Mouse (Mus musculus) bone marrow macrophage, adult 2 months (primary cell): Measurements from ENCODE around the gene Mrps7.

Source experiments
- CTCF ChIP-seq: IDR thresholded peaks from 2 replicates; pipeline ENCODE4 v1.5.1; 2012; ENCODE audit warnings: low read depth, mild to moderate bottlenecking, low read length, moderate library complexity
- POLR2A ChIP-seq: IDR thresholded peaks from 2 replicates; pipeline ENCODE4 v1.6.1; 2012; ENCODE audit warnings: mild to moderate bottlenecking, low read depth, low read length, borderline replicate concordance

GRCm38 (mm10) chr11:115642705-115643104 lies 39.0 kb downstream of the Mrps7 start:
- TF ChIP-seq POLR2A: no peak
- TF ChIP-seq CTCF: no peak
